Mouse (Mus musculus) small intestine, adult 2 months (tissue): ENCODE data around the gene Spred2.

Experiments used
- CTCF ChIP-seq: fragments of 200-500 bp; IDR thresholded peaks from 2 replicates; pipeline ENCODE4 v1.5.1; 2012; ENCODE audit warnings: low read depth, mild to moderate bottlenecking, control low read depth, inconsistent platforms, low read length, moderate library complexity, mixed read lengths; ENCODE audit not compliant: insufficient replicate concordance, insufficient read length; ENCODE audit errors: extremely low read depth
- POLR2A ChIP-seq: fragments of 200-500 bp; IDR thresholded peaks from 2 replicates; pipeline ENCODE4 v1.6.1; 2012; ENCODE audit warnings: low read depth, mild to moderate bottlenecking, control low read depth, inconsistent platforms, low read length, moderate library complexity

- TF ChIP-seq POLR2A, result no peak
- TF ChIP-seq CTCF, result no peak
Measured at GRCm38 (mm10) chr11:19988631-19989030, 64.5 kb downstream of the Spred2 start.
